Mouse (Mus musculus): ENCODE measurements at regions not wholly inside any gene's neighbourhood (a gene's known extent, or its start where the extent isn't known, plus 50 kb on each side); places are given as distances from the start of the nearest gene placed in this dataset.
A peak's percentile ranks its signal among the peaks of the same experiment; 100 is the strongest.

DNA sequence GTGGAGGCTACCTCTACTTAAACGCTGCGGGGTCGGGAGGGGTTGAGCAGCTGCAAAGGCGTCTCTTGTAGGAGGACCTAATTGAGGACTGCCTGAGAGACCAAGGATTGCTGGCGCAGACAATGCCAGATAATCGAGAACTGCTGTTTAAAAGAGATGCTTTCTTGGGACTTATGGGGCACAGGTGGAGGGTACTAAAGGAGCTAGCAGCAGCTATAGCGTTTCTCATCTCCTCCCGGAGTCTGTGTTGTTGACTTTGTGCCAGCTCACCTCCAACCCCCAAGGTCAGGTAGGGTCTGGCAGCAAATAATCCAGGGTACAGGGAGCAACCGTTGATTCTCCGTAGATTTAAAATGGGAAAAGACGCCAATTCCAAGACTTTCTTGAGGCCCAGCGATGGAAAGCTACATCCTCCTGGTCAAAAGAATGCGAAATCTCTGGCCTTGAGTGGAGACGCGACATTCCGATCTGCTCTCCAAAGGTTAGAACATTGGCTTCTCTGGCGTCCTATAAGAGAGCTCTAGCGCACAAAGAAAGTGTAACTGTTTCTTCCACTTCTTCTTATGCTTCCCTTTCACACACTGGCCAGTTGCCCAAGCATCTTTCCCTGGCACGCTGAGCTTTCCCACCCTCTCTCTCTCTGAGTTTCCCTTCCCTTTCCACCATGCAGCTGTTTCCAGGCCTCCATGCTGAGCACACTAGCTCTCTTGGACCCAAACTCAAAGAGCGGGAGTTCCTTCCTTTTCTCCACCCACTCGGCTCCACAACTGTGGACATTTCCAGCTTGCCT, 295.3 kb upstream of the Atp2b1 start:
- no peak overlapping the region for H3K9ac ChIP-seq
- H3K36me3 ChIP-seq (replicated peaks), result no peaks in the 10 kb centered on the region
- H3K27ac ChIP-seq, result no peak overlapping the region
- WGBS, result 92% methylated on average over 21 of the region's 21 CpGs
- no peak overlapping the region for H3K4me2 ChIP-seq
- H3K4me3 ChIP-seq, result no peak overlapping the region
- H3K4me1 ChIP-seq, result no peaks in the 10 kb centered on the region
- no peaks in the 10 kb centered on the region for H3K9me3 ChIP-seq
- H3K27me3 ChIP-seq (replicated peaks), result no peaks in the 10 kb centered on the region
- ATAC-seq (replicated peaks), result no peak

DNA sequence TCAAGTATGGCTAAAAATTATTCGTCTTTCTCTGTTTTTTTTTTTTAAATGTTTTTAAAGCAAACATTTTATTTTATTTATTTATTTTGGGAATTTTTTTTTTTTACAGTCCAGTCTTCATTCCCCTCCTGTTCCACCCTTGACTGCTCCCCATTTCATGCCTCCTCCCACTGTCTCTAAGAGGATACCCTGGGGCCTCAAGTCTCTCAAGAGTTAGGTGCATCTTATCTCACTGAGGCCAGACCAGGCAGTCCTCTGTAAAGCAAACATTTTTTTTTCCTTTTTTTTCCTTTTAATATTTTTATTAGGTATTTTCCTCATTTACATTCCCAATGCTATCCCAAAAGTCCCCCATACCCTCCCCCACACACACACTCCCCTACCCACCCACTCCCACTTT, 290.1 kb upstream of the Atp2b1 start:
- Histone ChIP-seq H3K4me3 (no peak overlapping the region), H3K9ac (no peak overlapping the region), H3K27ac (no peak overlapping the region), H3K27me3 (replicated peaks) (no peaks in the 10 kb centered on the region), H3K4me1 (no peaks in the 10 kb centered on the region), H3K4me2 (no peak overlapping the region), H3K36me3 (replicated peaks) (no peaks in the 10 kb centered on the region), H3K9me3 (no peaks in the 10 kb centered on the region)
- 97% methylated on average over 1 of the region's 1 CpGs for WGBS
- no peak for ATAC-seq (replicated peaks)

DNA sequence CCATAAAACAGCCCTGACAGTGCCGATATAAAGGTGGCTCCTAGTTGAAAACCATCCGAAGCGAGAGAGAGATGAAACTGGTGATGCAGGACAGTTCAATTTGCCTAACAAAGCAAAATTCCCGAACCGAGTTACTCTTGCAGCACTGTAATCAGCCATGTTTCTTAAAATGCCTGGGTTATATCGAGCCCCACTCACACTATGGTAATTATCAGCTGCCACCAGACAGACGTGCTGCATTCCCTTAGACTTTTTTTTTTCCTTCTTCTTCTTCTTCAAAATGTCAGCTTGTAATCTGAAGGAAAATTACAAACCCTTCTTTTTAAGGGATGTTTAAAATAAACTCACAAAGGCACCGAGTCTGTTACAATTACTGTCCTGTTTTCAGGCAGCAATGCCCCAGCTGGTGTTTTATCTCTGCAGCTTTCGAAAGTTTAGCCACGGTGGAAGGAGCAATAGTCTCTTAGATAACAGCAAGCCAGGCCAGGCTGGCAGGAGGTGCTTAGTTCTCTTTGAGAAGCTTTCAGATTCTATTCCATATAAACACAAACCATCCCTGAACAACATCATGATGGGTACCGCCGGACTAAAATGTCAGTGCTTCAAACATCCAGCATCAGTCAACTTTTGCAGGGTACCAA, 289.4 kb upstream of the Atp2b1 start:
- Histone ChIP-seq H3K9me3 (no peaks in the 10 kb centered on the region), H3K4me3 (no peak overlapping the region), H3K4me2 (no peak overlapping the region), H3K27ac (no peak overlapping the region), H3K4me1 (no peaks in the 10 kb centered on the region), H3K9ac (no peak overlapping the region), H3K27me3 (replicated peaks) (no peaks in the 10 kb centered on the region), H3K36me3 (replicated peaks) (no peaks in the 10 kb centered on the region)
- 65% methylated on average over 12 of the region's 12 CpGs for WGBS
- ATAC-seq (replicated peaks), result peak; percentile 54; the same call in 1 of the 2 replicates

DNA sequence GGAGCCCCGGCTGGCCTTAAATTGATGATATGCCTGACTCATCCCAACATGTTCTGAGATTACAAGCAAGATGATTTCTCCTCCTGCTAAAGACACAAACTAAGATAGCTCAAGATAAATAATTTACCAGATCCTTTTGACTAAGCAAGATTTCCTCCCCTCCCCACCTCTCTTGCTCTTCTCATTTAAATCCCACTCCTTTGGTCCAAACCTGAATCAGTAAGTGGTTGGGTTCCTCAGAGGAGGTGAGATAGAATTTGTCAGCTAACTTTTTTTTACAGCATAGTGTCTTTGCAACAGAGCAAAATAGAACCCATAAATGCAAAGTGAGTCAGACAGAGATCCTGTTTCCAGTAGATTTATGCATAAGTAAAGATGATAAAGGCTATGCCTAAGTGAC, 286.0 kb upstream of the Atp2b1 start:
- no peaks in the 10 kb centered on the region for H3K27me3 ChIP-seq (replicated peaks)
- no peak overlapping the region for H3K4me3 ChIP-seq
- H3K27ac ChIP-seq, result no peak overlapping the region
- H3K9me3 ChIP-seq, result no peaks in the 10 kb centered on the region
- H3K4me2 ChIP-seq, result no peak overlapping the region
- ATAC-seq (replicated peaks), result no peak
- 96% methylated on average over 1 of the region's 1 CpGs for WGBS
- no peak overlapping the region for H3K9ac ChIP-seq
- H3K36me3 ChIP-seq (replicated peaks), result no peaks in the 10 kb centered on the region
- H3K4me1 ChIP-seq, result no peaks in the 10 kb centered on the region

DNA sequence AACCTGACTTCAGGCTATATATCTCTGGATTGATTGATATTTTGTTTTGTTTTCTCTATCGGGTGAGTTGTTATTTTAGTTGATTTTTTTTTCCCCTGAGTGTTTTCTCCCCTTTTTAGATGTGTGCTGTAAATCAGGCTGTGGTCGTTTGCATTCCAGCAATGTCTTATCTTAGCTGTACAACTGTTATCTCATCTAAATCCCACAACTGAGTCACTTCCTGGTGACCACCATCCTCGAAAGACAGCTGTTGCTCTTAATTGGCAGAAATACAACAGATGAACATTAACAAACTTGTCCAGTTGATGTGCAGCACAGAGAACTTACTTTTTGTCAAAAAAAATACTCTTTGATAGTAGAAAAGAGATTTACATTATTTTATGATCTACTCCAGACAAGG, 285.0 kb upstream of the Atp2b1 start:
- WGBS, result 74% methylated on average over 3 of the region's 3 CpGs
- H3K27me3 ChIP-seq (replicated peaks), result no peaks in the 10 kb centered on the region
- H3K4me3 ChIP-seq, result no peak overlapping the region
- no peaks in the 10 kb centered on the region for H3K9me3 ChIP-seq
- no peak overlapping the region for H3K9ac ChIP-seq
- no peaks in the 10 kb centered on the region for H3K36me3 ChIP-seq (replicated peaks)
- no peak for ATAC-seq (replicated peaks)
- no peaks in the 10 kb centered on the region for H3K4me1 ChIP-seq
- no peak overlapping the region for H3K4me2 ChIP-seq
- no peak overlapping the region for H3K27ac ChIP-seq

DNA sequence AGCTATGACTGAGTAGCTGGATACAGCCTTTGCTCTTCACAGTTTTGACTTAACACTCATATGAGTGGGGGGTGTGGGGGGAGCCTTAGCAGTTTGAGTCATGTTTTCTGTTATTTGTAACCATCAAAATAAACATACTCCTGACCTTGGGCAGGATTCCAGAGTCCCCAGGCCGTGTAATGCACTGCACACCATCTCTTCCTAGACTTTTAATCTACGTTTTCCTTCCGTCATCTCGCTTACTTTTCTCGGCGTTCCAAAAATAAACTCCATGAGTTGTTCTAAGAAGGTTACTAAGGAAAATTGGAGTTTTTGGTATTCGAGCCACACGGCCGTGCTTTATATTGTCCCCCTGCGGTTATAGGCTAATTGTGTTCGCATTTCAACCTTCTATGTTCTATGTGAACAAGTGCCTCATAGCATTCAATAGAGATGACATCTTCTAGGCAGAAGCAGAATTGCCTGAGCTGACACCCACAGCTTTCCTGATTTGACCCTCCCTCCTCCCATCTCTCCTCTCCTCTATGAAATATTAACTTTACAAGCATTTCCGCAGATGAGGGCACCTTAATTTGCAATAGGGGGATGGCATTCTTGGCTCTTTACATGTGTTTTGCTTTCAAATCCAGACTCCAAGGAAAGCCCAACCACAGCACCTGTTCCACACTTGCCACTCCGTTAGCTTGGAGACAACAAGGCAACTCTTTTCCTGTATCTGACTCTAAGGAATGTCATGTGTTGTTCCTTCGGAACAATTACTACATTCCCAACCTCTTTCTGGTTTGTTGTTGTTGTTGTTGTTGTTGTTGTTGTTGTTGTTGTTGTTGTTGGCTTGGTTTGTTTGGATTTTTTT, 276.2 kb upstream of the Atp2b1 start:
- 85% methylated on average over 14 of the region's 14 CpGs for WGBS
- no peak overlapping the region for H3K4me3 ChIP-seq
- H3K4me1 ChIP-seq, result no peaks in the 10 kb centered on the region
- H3K4me2 ChIP-seq, result no peak overlapping the region
- H3K36me3 ChIP-seq (replicated peaks), result no peaks in the 10 kb centered on the region
- ATAC-seq (replicated peaks), result no peak
- no peaks in the 10 kb centered on the region for H3K9me3 ChIP-seq
- no peak overlapping the region for H3K27ac ChIP-seq
- no peaks in the 10 kb centered on the region for H3K27me3 ChIP-seq (replicated peaks)
- no peak overlapping the region for H3K9ac ChIP-seq

DNA sequence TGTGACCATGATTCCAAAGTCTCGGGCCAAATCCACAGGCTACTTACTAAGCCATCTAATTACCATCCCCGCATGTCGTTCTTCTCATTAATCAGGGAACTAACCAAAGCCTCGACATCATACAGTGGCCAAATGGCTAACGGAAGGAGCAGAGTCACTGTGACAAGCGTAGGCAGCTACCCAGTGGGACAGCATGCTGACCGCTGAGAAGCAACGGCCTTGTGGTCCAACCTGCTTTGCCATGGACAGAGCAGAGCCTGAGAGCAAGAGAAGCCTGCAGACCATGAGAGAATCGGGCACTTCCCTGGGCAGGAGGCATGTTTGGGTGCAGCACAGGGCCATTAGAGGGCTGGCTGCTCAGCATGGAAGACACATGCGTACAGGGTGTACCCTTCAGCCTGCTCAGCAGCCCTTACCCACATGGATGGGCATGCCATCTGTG, 268.5 kb upstream of the Atp2b1 start:
- Histone ChIP-seq H3K9me3 (no peaks in the 10 kb centered on the region), H3K4me1 (no peaks in the 10 kb centered on the region), H3K27me3 (replicated peaks) (no peaks in the 10 kb centered on the region), H3K36me3 (replicated peaks) (no peaks in the 10 kb centered on the region), H3K4me3 (no peak overlapping the region), H3K4me2 (no peak overlapping the region), H3K9ac (no peak overlapping the region), H3K27ac (peak overlapping the region; percentile 7; the same call in 1 of the 2 replicates)
- ATAC-seq (replicated peaks), result peak; percentile 66
- WGBS, result 84% methylated on average over 10 of the region's 10 CpGs

DNA sequence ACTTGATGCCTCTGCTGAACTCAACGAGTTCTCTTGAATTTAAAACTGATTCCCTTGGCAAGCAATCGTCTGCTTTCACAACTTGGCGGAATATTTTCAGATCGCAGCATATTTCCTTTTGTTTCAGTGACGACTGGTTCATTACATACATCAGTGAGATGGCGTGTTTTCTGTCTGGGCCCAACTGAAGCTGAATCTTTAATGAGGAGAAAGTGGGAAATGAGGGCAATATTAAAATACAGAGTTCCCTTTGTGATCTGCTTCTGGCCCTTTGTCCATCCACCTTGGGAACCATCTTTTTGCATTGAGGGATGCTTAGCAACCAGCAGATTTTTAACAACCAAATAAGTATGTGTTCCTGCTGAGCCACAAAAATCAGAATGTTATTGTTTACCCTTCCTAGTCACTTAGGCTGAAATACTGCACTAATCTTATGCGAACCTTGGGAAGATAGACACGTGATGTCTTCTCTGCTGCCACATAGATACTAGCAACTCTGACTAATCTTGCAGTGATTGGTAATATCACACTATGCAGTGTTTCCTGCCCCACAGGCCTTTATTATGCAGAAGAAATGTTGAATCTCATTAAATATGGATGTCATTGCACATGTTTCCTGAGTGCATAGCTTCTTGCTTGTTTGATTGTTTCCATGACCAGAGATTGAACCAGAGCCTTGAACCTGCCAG, 267.8 kb upstream of the Atp2b1 start:
- 54% methylated on average over 8 of the region's 8 CpGs for WGBS
- Histone ChIP-seq H3K4me1 (no peaks in the 10 kb centered on the region), H3K9me3 (no peaks in the 10 kb centered on the region), H3K27me3 (replicated peaks) (no peaks in the 10 kb centered on the region), H3K4me2 (no peak overlapping the region), H3K9ac (no peak overlapping the region), H3K27ac (no peak overlapping the region), H3K4me3 (no peak overlapping the region), H3K36me3 (replicated peaks) (no peaks in the 10 kb centered on the region)
- peak; percentile 88 for ATAC-seq (replicated peaks)

DNA sequence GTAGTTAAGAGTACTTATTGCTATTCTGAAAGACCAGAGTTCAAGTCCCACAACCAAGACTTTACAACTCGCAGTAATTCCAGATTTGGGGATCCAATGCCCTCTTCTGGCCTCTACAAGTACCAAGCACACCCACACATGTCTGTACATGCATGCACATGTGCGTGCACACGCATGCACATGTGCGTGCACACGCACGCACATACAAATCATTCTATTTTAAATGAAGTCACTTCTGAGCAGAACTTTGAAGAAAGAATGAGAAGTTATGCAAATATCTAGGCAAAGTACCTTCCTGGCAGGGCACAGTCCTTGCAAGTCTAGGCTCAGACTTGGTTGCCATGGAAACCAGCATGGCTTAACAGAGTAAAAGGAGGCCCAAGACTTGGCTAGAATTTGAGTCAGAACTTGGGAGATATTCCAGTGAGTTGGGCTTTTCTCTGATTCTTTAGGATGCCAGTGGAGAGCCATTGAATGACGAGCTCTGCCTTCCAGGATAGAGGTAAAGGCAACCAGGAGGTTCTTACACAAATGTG, 265.4 kb upstream of the Atp2b1 start:
- no peak overlapping the region for H3K4me3 ChIP-seq
- no peak overlapping the region for H3K27ac ChIP-seq
- H3K9me3 ChIP-seq, result no peaks in the 10 kb centered on the region
- 90% methylated on average over 7 of the region's 7 CpGs for WGBS
- no peak overlapping the region for H3K4me2 ChIP-seq
- ATAC-seq (replicated peaks), result no peak
- H3K36me3 ChIP-seq (replicated peaks), result no peaks in the 10 kb centered on the region
- no peak overlapping the region for H3K9ac ChIP-seq
- no peaks in the 10 kb centered on the region for H3K4me1 ChIP-seq
- no peaks in the 10 kb centered on the region for H3K27me3 ChIP-seq (replicated peaks)

- Histone ChIP-seq H3K4me2 (no peak overlapping the region), H3K36me3 (replicated peaks) (no peaks in the 10 kb centered on the region), H3K27ac (no peak overlapping the region), H3K4me3 (no peak overlapping the region), H3K9me3 (no peaks in the 10 kb centered on the region), H3K27me3 (replicated peaks) (no peaks in the 10 kb centered on the region), H3K9ac (no peak overlapping the region), H3K4me1 (no peaks in the 10 kb centered on the region)
- 89% methylated on average over 4 of the region's 4 CpGs for WGBS
- no peak for ATAC-seq (replicated peaks)
Measured at GRCm38 (mm10) chr10:98650533-98650932, 263.7 kb upstream of the Atp2b1 start.

- Histone ChIP-seq H3K27ac (no peak overlapping the region), H3K4me2 (no peak overlapping the region), H3K27me3 (replicated peaks) (no peaks in the 10 kb centered on the region), H3K9me3 (no peaks in the 10 kb centered on the region), H3K9ac (no peak overlapping the region), H3K4me3 (no peak overlapping the region), H3K4me1 (no peaks in the 10 kb centered on the region), H3K36me3 (replicated peaks) (no peaks in the 10 kb centered on the region)
- 79% methylated on average over 6 of the region's 6 CpGs for WGBS
- ATAC-seq (replicated peaks), result no peak
Measured at GRCm38 (mm10) chr10:98651127-98651526, 263.1 kb upstream of the Atp2b1 start.

- no peak overlapping the region for H3K9ac ChIP-seq
- WGBS, result 89% methylated on average over 5 of the region's 5 CpGs
- H3K4me3 ChIP-seq, result no peak overlapping the region
- no peaks in the 10 kb centered on the region for H3K27me3 ChIP-seq (replicated peaks)
- H3K4me2 ChIP-seq, result no peak overlapping the region
- no peaks in the 10 kb centered on the region for H3K4me1 ChIP-seq
- no peak for ATAC-seq (replicated peaks)
- no peaks in the 10 kb centered on the region for H3K36me3 ChIP-seq (replicated peaks)
- H3K9me3 ChIP-seq, result no peaks in the 10 kb centered on the region
- H3K27ac ChIP-seq, result no peak overlapping the region
Measured at GRCm38 (mm10) chr10:98651599-98651998, 262.6 kb upstream of the Atp2b1 start.

Measured in midbrain, embryonic 15.5 days (tissue).